Mouse (Mus musculus) spleen, adult 2 months (tissue): ENCODE results near the gene Cul3.

ENCODE experiments used
- CTCF ChIP-seq: fragments of 200-500 bp; IDR thresholded peaks from 2 replicates; pipeline ENCODE4 v1.5.1; 2011; ENCODE audit warnings: mild to moderate bottlenecking, inconsistent platforms; ENCODE audit not compliant: insufficient read depth, insufficient read length, insufficient replicate concordance; ENCODE audit errors: extremely low read depth
- POLR2A ChIP-seq: fragments of 200-500 bp; IDR thresholded peaks from 2 replicates; pipeline ENCODE4 v1.6.1; 2011; ENCODE audit warnings: low read depth, low read length, inconsistent platforms

GRCm38 (mm10) chr1:80236126-80236525, 104.2 kb downstream of the Cul3 start:
- TF ChIP-seq POLR2A (no peak), CTCF (no peak)
